Mouse (Mus musculus) cortical plate, adult 2 months (tissue): ENCODE results near the gene Tmem251. TPM values are rescaled to one million over a fixed set of nuclear protein-coding genes. Genes with fewer than 3 reads are reported as not detected.

ENCODE experiments used
- H3K27ac ChIP-seq: fragments of 200-500 bp; 2 replicates; pipeline ENCODE4 v1.5.1; 2012; ENCODE audit warnings: low read length, control low read depth, inconsistent platforms; ENCODE audit not compliant: insufficient read depth
- H3K4me1 ChIP-seq: fragments of 200-500 bp; 2 replicates; pipeline ENCODE4 v1.6.1; 2011; ENCODE audit warnings: low read length; ENCODE audit not compliant: control insufficient read depth, insufficient read depth
- H3K4me3 ChIP-seq: fragments of 200-500 bp; 2 replicates; pipeline ENCODE4 v1.5.1; 2011; ENCODE audit warnings: mild to moderate bottlenecking, low read length, control low read depth; ENCODE audit not compliant: insufficient read depth
- CTCF ChIP-seq: fragments of 200-500 bp; IDR thresholded peaks from 2 replicates; pipeline ENCODE4 v1.5.1; 2011; ENCODE audit warnings: mild to moderate bottlenecking, control low read depth, low read length; ENCODE audit not compliant: insufficient read depth; ENCODE audit errors: extremely low read depth
- POLR2A ChIP-seq: fragments of 200-500 bp; IDR thresholded peaks from 2 replicates; pipeline ENCODE4 v1.6.1; 2011; ENCODE audit warnings: mild to moderate bottlenecking, low read length, control low read depth; ENCODE audit not compliant: insufficient read depth; ENCODE audit errors: extremely low read depth
- polyA plus RNA-seq: library from polyadenylated mRNA; depleted of rRNA; stranded (reverse); fragments of >200 nt; gene quantifications from 2 replicates; pipeline ENCODE4 v1.2.3, GENCODE M21; 2012; rRNA removed

Tmem251 gene
- polyA plus RNA-seq, 1 experiment: 4.0 TPM

GRCm38 (mm10) chr12:102771601-102772000 is 28.0 kb downstream of the Tmem251 start:
- no peak overlapping the region for H3K4me3 ChIP-seq
- H3K27ac ChIP-seq: no peak overlapping the region
- no peaks in the 10 kb centered on the region for H3K4me1 ChIP-seq
- TF ChIP-seq POLR2A (no peak), CTCF (no peak)

- no peak overlapping the region for H3K27ac ChIP-seq
- H3K4me3 ChIP-seq: no peak overlapping the region
- TF ChIP-seq CTCF: no peak
- TF ChIP-seq POLR2A: no peak
- no peaks in the 10 kb centered on the region for H3K4me1 ChIP-seq
Observed at GRCm38 (mm10) chr12:102772676-102773075, 29.1 kb downstream of the Tmem251 start.

- no peaks in the 10 kb centered on the region for H3K4me1 ChIP-seq
- no peak overlapping the region for H3K4me3 ChIP-seq
- TF ChIP-seq POLR2A: no peak
- no peak overlapping the region for H3K27ac ChIP-seq
Observed at GRCm38 (mm10) chr12:102776035-102776434, 32.5 kb downstream of the Tmem251 start.

GRCm38 (mm10) chr12:102778151-102778550 is 34.6 kb downstream of the Tmem251 start:
- H3K27ac ChIP-seq: no peak overlapping the region
- no peak overlapping the region for H3K4me3 ChIP-seq
- H3K4me1 ChIP-seq: no peaks in the 10 kb centered on the region
- TF ChIP-seq POLR2A: no peak
- no peak for TF ChIP-seq CTCF

GRCm38 (mm10) chr12:102779452-102779851 is 35.9 kb downstream of the Tmem251 start:
- no peak overlapping the region for H3K27ac ChIP-seq
- TF ChIP-seq POLR2A (no peak), CTCF (0 out of 2 replicates have a peak, but pooled peaks have one; percentile 7)
- no peak overlapping the region for H3K4me3 ChIP-seq
- no peaks in the 10 kb centered on the region for H3K4me1 ChIP-seq

GRCm38 (mm10) chr12:102782841-102783240 is 39.3 kb downstream of the Tmem251 start:
- Histone ChIP-seq H3K27ac (no peak overlapping the region), H3K4me3 (no peak overlapping the region), H3K4me1 (no peaks in the 10 kb centered on the region)
- TF ChIP-seq POLR2A (no peak), CTCF (no peak)

- H3K4me1 ChIP-seq: no peaks in the 10 kb centered on the region
- no peak overlapping the region for H3K27ac ChIP-seq
- no peak overlapping the region for H3K4me3 ChIP-seq
- no peak for TF ChIP-seq POLR2A
- TF ChIP-seq CTCF: no peak
Observed at GRCm38 (mm10) chr12:102784899-102785592, 41.5 kb downstream of the Tmem251 start.

GRCm38 (mm10) chr12:102785593-102785985 is 42.0 kb downstream of the Tmem251 start:
- Histone ChIP-seq H3K27ac (no peak overlapping the region), H3K4me3 (no peak overlapping the region)

GRCm38 (mm10) chr12:102787927-102788326 is 44.4 kb downstream of the Tmem251 start:
- Histone ChIP-seq H3K4me3 (no peak overlapping the region), H3K4me1 (peaks cover 2% of the 10 kb centered on the region; the same call in 1 of the 2 replicates), H3K27ac (no peak overlapping the region)
- TF ChIP-seq POLR2A: no peak
- TF ChIP-seq CTCF: no peak

More at GRCm38 (mm10) chr12:102785593-102785985, 42.0 kb downstream of the Tmem251 start:
- TF ChIP-seq CTCF: no peak
- H3K4me1 ChIP-seq: peaks cover 2% of the 10 kb centered on the region; the same call in 1 of the 2 replicates

Other genes starting within 250 kb of the Tmem251 start
- 121 and 134 TPM in 2 replicates for gene Chga, start 188.8 kb upstream of the Tmem251 start, polyA plus RNA-seq
- 42.6 and 42.7 TPM in 2 replicates for gene Itpk1, start 38.8 kb upstream of the Tmem251 start, polyA plus RNA-seq
- gene Moap1, start 101 bp upstream of the Tmem251 start, polyA plus RNA-seq: 10.7 and 11.0 TPM in 2 replicates
- gene Gm28051, start 14.0 kb downstream of the Tmem251 start, polyA plus RNA-seq: not detected in 2 replicates
- gene Gon7, start 14.0 kb downstream of the Tmem251 start, polyA plus RNA-seq: 10.8 and 11.2 TPM in 2 replicates
- 31.7 and 33.6 TPM in 2 replicates for gene Ubr7, start 14.2 kb downstream of the Tmem251 start, polyA plus RNA-seq
- gene Gm20604, start 14.9 kb downstream of the Tmem251 start, polyA plus RNA-seq: 29.1 and 29.2 TPM in 2 replicates
- 12.3 and 12.4 TPM in 2 replicates for gene Btbd7, start 134.7 kb downstream of the Tmem251 start, polyA plus RNA-seq
- gene Cox8c, start 155.6 kb downstream of the Tmem251 start, polyA plus RNA-seq: not detected in 2 replicates
- gene Unc79, start 205.1 kb downstream of the Tmem251 start, polyA plus RNA-seq: 39.9 and 40.3 TPM in 2 replicates